Mouse (Mus musculus): ENCODE results near the gene Rnf2.
"Not testable (repeated sequence)": the region's sequence is repeated elsewhere in the genome, so short reads cannot be mapped to it uniquely, and the experiment has no call there.

The Rnf2 gene

GRCm38 (mm10) chr1:151484754-151485153 lies 16.0 kb downstream of the Rnf2 start:
- DNase-seq (ENCODE audit: low read depth) = no peak

DNA sequence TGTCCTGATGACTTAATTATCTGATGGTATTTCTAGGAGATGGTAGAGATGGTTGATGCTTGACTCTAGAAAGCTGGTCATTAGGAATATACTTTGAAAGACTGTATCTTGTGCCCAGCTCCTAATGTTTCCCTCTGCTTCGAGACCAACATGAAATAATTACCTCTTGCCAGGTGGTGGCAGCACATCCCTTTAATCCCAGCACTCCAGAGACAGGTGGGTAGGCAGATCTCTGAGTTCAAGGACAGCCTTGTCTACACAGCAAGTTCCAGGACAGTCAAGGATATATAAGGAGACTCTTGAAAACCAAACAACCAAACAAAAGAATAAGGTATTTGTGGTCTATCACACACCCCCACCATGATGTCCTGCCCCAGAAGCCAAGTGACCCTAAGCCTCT lies 17.2 kb downstream of the Rnf2 start:
- DNase-seq (ENCODE audit: low read depth) = peak; percentile 58

DNA sequence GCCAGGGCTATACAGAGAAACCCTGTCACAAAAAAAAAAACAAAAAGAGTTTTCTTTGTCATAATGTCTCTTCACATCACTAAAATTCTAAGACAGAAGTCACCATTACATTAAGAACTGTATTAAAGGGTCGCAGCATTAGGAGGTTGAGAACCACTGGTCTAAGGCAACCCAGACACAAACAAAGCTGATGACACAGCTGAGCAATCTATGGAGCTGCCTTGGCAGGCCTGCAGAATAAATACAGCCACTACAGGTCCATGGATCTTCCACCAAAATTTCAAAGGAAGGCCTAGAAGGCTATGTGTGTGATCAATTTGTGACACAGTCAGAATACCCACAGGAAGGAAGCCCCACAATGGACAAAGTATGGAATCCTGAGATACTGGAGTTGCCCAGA lies 18.3 kb downstream of the Rnf2 start:
- DNase-seq (ENCODE audit: low read depth) = no peak

- DNase-seq (ENCODE audit: low read depth) = not testable (repeated sequence)
Measured at GRCm38 (mm10) chr1:151472386-151472785, 28.4 kb downstream of the Rnf2 start.

GRCm38 (mm10) chr1:151471429-151471828 lies 29.3 kb downstream of the Rnf2 start:
- no peak for DNase-seq (ENCODE audit: low read depth)

DNA sequence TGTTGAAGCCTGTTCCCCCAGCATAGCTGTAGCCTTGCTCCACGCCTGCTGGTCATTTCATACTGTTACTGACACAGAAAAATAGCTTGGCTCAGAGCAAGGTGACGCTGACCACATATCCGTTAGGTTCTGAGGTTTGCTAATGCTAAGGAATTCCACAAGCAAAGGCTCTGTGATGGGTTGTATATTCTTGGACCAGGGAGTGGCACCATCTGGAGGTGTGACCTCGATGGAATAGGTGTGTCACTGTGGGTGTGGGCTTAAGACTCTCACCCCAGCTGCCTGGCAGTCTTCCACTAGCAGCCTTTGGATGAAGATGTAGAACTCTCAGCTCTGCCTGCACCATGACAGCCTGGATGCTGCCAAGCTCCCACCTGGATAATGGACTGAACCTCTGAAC lies 34.2 kb downstream of the Rnf2 start:
- DNase-seq (ENCODE audit: low read depth) = no peak

DNA sequence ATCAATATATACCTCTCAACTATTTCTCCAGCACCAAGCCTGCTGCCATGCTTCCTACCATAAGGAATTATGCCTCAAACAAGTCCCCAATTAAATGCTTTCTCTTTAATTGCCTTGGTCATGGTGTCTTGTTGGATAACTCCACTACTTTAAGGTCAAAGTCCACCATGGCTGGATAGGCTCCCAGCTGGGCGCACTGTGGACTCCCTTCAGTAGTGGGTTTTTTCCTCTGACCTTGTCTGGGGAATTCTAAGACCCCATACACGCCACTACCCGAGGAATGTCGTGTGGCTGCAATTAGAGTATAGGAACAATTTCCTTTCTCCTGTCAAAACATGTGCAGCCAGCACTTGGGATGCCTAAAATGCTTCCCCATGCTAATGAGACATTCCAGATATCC lies 35.8 kb downstream of the Rnf2 start:
- DNase-seq (ENCODE audit: low read depth) = no peak

DNA sequence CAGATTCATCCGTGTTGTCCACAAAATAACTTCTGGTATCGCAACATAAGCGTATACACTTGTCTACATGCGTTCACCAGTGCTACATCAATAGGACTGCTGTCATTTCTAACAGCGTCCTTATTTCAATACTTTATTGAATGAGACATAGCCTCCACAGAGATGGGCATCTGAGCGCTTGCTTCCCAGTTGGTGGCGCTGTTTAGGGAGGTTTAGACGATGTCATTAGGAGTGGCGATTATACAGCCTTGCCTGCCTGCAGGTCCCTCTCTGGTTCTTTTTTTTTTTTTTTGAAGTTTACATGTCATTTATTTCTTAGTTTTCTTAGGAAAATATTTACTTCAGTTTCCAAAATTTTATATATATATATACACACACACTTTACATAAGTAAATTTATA lies 39.5 kb downstream of the Rnf2 start:
- no peak for DNase-seq (ENCODE audit: low read depth)

DNA sequence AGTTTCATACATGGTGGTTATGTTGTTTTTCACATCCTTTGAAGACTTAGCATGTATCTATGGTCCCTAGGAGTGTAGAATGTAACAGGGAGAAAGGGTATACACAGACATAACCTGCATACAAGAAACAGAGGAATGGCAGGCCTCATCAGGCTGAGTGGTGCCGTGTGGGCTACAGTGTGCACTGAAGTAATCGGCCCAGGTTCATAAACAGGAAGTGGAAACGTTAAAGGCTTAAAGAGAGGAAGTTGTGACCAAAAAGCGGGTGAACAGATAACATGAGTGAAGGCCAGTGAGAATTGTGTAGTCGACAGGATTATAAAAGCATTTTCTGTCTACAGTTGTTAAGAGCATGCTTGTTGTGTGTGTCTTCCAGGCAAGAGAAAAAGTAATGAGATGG lies 43.7 kb downstream of the Rnf2 start:
- peak; percentile 70 for DNase-seq (ENCODE audit: low read depth)

DNA sequence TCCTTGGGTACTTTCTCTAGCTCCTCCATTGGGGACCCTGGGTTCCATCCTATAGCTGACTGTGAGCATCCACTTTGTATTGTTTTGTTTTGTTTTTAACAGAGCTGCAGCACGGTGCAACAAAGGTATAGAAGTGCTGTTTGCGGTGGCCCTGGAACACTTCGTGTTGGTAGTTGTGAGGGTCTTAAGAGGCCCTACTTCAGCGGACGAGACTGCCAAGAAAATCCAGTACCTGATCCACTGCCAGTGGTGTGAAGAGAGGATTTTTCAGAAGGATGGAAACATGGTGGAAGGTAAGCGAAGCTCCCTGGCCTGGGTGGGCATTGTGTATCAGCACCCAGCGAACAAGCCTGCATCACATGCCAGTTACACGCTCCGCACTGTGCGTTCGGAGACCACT lies 48.8 kb downstream of the Rnf2 start:
- DNase-seq (ENCODE audit: low read depth) = no peak

DNA sequence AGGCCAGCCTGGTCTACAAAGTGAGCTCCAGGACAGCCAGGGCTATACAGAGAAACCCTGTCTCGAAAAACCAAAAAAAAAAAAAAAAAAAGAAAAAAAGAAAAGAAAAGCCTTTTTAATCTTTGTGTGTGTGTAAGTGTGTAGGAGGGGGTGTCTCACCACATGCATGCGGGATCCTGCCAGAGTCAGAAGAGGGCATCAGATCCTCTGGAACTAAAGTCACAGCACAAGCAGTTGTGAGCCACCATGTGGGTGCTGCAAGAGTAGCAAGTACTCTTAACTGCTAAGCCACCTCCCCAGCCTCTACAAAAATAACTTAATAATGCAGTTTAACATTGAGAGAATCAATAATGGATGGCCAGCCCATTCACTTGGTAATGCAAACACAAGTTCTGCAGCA lies 49.9 kb downstream of the Rnf2 start:
- DNase-seq (ENCODE audit: low read depth) = no peak

DNA sequence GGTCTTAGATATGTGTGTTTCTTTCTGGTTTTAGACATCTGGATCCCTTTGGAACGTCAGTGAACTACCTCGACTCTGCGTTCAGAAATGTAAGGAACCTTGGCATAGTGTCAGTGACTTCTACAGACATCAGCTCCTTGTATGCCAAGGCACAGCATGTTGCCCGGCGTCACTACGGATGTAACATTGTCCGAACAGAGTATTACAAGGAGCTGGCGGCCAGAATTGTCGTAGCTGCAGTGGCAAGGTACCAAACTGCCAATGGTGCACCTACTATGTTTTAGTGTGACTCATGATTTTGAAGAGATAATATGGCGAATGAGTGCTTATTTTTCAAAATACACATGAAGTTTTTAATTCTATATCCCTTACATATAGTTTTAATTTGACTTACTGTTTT lies 50.9 kb downstream of the Rnf2 start:
- DNase-seq (ENCODE audit: low read depth) = no peak

DNA sequence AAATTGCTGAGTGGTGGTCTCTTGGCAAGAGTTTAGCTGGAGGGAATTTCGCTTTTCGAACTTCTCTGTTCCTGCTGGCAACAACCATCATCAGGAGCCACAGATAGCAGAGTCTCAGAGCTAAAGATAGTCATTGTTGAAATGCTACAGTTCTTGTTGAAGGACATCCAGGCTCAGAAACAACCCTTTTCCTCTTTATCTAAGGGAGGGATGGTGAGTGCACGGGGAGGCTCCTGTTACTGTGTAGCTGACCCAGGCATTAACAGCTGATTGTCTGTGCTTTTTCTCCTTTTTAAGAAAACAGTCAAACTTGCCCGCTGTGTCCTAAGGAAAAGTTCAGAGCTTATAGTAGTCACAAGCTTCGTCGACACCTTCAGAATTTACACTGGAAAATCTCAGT lies 65.3 kb downstream of the Rnf2 start:
- no peak for DNase-seq (ENCODE audit: low read depth)

DNA sequence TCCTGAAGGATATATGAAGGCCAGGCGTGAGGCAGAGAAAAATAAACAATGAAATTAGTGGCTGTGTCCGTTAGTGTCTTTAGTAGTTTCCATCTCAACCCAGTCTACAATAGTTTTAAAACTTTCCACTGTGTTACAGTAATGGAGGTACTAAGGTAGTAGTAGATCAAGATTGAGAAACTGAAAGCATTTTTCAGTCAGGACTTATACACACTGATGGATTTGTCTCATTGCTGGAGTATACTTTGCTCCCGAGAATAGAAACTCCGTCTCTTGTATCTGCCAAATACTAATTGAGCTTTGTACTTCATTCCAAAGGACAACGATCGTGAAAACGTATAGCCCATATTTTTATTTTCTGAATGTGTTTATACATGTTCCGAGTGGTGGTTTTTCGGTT lies 71.4 kb downstream of the Rnf2 start:
- peak; percentile 50 for DNase-seq (ENCODE audit: low read depth)

- DNase-seq (ENCODE audit: low read depth) = peak; percentile 94
Measured at GRCm38 (mm10) chr1:151428263-151429221, 72.2 kb downstream of the Rnf2 start, which contains the start of the genes Swt1 and Trmt1l. TSS of gene Swt1 (minus strand) at chr1:151428455. TSS of gene Trmt1l (plus strand) at chr1:151428542.

DNA sequence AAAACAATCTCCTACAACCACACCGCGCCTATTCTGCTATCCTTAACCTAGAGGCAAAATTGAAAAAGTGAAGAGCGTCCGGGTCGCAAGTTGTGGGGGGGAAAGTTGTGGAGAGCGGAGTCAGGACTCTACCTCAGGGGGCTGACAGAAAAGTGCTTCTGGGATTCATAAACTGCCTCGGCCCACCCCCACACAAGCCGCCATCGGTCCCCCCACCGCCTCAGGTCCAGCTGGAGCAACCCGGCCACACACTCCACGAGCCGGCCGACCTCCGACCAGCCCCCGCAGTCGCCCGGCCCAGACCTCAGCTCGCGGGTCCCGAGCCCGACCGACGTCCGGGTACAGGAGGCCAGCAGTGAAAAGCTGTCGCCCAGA lies 72.9 kb downstream of the Rnf2 start:
- DNase-seq (ENCODE audit: low read depth) = no peak

DNA sequence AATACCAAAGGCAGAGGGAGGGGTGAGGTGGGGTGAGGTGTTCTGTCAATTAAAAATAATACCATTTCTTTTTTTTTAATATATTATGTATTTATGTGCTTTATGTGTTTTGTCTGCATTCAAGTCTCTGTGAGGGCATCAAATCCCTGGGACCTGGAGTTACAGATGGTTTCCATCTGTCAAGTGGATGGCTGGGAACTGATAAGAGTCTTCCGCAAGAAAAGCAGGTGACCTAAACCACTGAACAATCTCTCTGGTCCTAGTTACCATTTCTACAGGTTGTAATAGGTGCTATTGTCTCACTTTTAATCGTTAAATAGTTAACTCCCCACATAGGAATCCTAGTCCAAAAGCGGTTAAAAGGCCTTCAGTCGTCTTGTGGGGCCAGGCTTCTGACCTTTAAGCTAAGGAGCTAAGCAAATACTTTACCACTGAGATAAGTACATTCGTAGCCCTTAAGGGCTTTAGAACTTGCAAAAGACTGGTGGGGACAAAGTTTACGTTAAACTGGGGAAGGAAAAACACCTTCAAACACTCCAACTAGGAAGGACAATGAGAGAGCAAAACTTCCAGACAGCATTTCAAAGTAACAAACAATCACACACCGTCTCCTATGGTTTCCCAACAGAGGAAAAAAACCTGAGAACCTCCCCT lies 73.7 kb downstream of the Rnf2 start:
- DNase-seq (ENCODE audit: low read depth) = peak; percentile 20

- no peak for DNase-seq (ENCODE audit: low read depth)
Measured at GRCm38 (mm10) chr1:151422178-151422577, 78.6 kb downstream of the Rnf2 start.

DNA sequence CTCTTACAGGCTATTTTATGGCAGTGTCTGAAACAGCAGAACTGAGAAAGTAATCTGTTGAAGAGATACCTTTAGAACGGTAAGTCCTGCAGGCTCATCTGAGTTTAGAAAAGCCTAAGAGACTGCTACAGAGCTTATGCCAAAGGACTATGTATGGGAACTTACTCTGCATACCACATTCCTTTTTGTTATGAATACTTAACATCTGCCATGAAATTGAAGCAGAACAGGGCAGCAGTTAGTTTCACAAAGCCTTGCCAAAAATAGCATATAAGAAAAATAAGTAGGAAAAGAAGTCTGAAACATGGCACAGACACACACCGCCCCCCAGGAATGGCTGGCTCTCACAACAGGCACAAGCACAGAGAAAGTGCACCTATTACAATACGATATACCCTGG lies 90.9 kb downstream of the Rnf2 start:
- DNase-seq (ENCODE audit: low read depth) = no peak

All from naive thymus-derived CD4-positive, alpha-beta T cell, adult 2 months (primary cell).